Mouse (Mus musculus) forebrain, embryonic 11.5 days (tissue): Measurements from ENCODE around the gene Gas7. TPM values are rescaled to one million over a fixed set of nuclear protein-coding genes. Genes with fewer than 3 reads are reported as not detected.

Experiments used
- ATAC-seq: fragments of 200-750 bp; cut with Nextera tagmentation; replicated peaks from 2 replicates; pipeline ENCODE4 v1.8.0; 2017; ENCODE audit warnings: moderate TSS enrichment; ENCODE audit not compliant: low FRiP score
- DNase-seq: peaks from one replicate; pipeline ENCODE4 v3.0.0-alpha.2; 2017; ENCODE audit warnings: low spot score
- H3K27ac ChIP-seq: fragments of 300-500 bp; sonication (generic); 2 replicates; pipeline ENCODE4 v1.5.1; 2014; ENCODE audit warnings: low read depth, low read length
- H3K27me3 ChIP-seq: fragments of 300-500 bp; sonication (generic); 2 replicates; pipeline ENCODE4 v1.6.1; 2014; ENCODE audit warnings: mild to moderate bottlenecking, low read length, mixed read lengths; ENCODE audit not compliant: control insufficient read depth, insufficient read depth
- H3K36me3 ChIP-seq: fragments of 300-500 bp; sonication (generic); 2 replicates; pipeline ENCODE4 v1.6.1; 2014; ENCODE audit warnings: mild to moderate bottlenecking, low read length, moderate library complexity, mixed read lengths; ENCODE audit not compliant: control insufficient read depth, insufficient read depth
- H3K4me1 ChIP-seq: fragments of 300-500 bp; sonication (generic); replicated peaks from 2 replicates; pipeline ENCODE4 v1.6.1; 2014; ENCODE audit warnings: low read length, mixed read lengths; ENCODE audit not compliant: control insufficient read depth, insufficient read depth
- H3K4me2 ChIP-seq: fragments of 300-500 bp; sonication (generic); 2 replicates; pipeline ENCODE4 v1.6.1; 2014; ENCODE audit warnings: low read depth, mild to moderate bottlenecking, low read length, moderate library complexity, mixed read lengths; ENCODE audit not compliant: severe bottlenecking
- H3K4me3 ChIP-seq: fragments of 300-500 bp; sonication (generic); 2 replicates; pipeline ENCODE4 v1.5.1; 2014; ENCODE audit warnings: low read depth, low read length
- H3K9ac ChIP-seq: fragments of 300-500 bp; sonication (generic); 2 replicates; pipeline ENCODE4 v1.6.1; 2014; ENCODE audit warnings: low read length
- H3K9me3 ChIP-seq: fragments of 300-500 bp; sonication (generic); 2 replicates; pipeline ENCODE4 v1.6.1; 2016; ENCODE audit warnings: low read length, mixed read lengths; ENCODE audit not compliant: control insufficient read depth
- WGBS: fragments of 180-500 bp; shearing (Covaris S2); extraction: QIAGEN DNeasy Blood & Tissue Kit; methylation state at CpG from one replicate; pipeline ENCODE4 v1.1.7; 2014; 5-methylcytosine and 5-hydroxymethylcytosine counted together
- polyA plus RNA-seq: library from polyadenylated mRNA; unstranded; fragments of >200 nt; fragmentation: Nextera tagmentation; extraction: Ambion mirVana; gene quantifications from 2 replicates; pipeline ENCODE4 v1.2.1, GENCODE M21; 2014

Gas7 gene
- polyA plus RNA-seq, 1 experiment from 2014 or later: 3.4 TPM

GRCm38 (mm10) chr11:67549762-67550488, 94.7 kb downstream of the Gas7 start:
- H3K36me3 ChIP-seq: no peaks in the 10 kb centered on the region
- WGBS: 85% methylated on average over 13 of the region's 13 CpGs

GRCm38 (mm10) chr11:67552400-67552799, 97.2 kb downstream of the Gas7 start:
- WGBS: 89% methylated on average over 8 of the region's 8 CpGs

More at GRCm38 (mm10) chr11:67549762-67550488, 94.7 kb downstream of the Gas7 start:
- Histone ChIP-seq H3K9ac (no peak overlapping the region), H3K27me3 (no peaks in the 10 kb centered on the region), H3K27ac (no peak overlapping the region), H3K9me3 (no peaks in the 10 kb centered on the region), H3K4me1 (no peaks in the 10 kb centered on the region), H3K4me3 (no peak overlapping the region), H3K4me2 (no peak overlapping the region)
- DNase-seq: no peak
- no peak for ATAC-seq

GRCm38 (mm10) chr11:67554276-67554675, 99.0 kb downstream of the Gas7 start:
- Histone ChIP-seq H3K9ac (no peak overlapping the region), H3K4me2 (no peak overlapping the region), H3K9me3 (no peaks in the 10 kb centered on the region), H3K27me3 (no peaks in the 10 kb centered on the region), H3K4me1 (peaks cover 2% of the 10 kb centered on the region; the same call in 1 of the 2 replicates), H3K36me3 (no peaks in the 10 kb centered on the region), H3K4me3 (no peak overlapping the region), H3K27ac (no peak overlapping the region)
- WGBS: 92% methylated on average over 6 of the region's 6 CpGs
- no peak for ATAC-seq
- no peak for DNase-seq

More at GRCm38 (mm10) chr11:67552400-67552799, 97.2 kb downstream of the Gas7 start:
- H3K4me3 ChIP-seq: no peak overlapping the region
- H3K4me2 ChIP-seq: no peak overlapping the region
- no peak for DNase-seq
- ATAC-seq: no peak
- H3K27me3 ChIP-seq: no peaks in the 10 kb centered on the region
- H3K4me1 ChIP-seq: no peaks in the 10 kb centered on the region
- H3K9ac ChIP-seq: no peak overlapping the region
- no peaks in the 10 kb centered on the region for H3K9me3 ChIP-seq
- H3K27ac ChIP-seq: no peak overlapping the region
- H3K36me3 ChIP-seq: no peaks in the 10 kb centered on the region

- DNase-seq (no peak), ATAC-seq (no peak)
- H3K4me3 ChIP-seq: no peak overlapping the region
- peaks cover 2% of the 10 kb centered on the region; the same call in 1 of the 2 replicates for H3K4me1 ChIP-seq
- no peak overlapping the region for H3K9ac ChIP-seq
- H3K36me3 ChIP-seq: no peaks in the 10 kb centered on the region
- no peak overlapping the region for H3K4me2 ChIP-seq
- WGBS: 86% methylated on average over 3 of the region's 3 CpGs
- H3K27ac ChIP-seq: no peak overlapping the region
- no peaks in the 10 kb centered on the region for H3K27me3 ChIP-seq
- no peaks in the 10 kb centered on the region for H3K9me3 ChIP-seq
Observed at GRCm38 (mm10) chr11:67556360-67556759, 101.1 kb downstream of the Gas7 start.

- DNase-seq (no peak), ATAC-seq (no peak)
- H3K4me3 ChIP-seq: no peak overlapping the region
- H3K9me3 ChIP-seq: no peaks in the 10 kb centered on the region
- no peak overlapping the region for H3K9ac ChIP-seq
- H3K27ac ChIP-seq: no peak overlapping the region
- H3K27me3 ChIP-seq: no peaks in the 10 kb centered on the region
- H3K4me2 ChIP-seq: no peak overlapping the region
- WGBS: 50% methylated on average over 9 of the region's 9 CpGs
- peaks cover 2% of the 10 kb centered on the region; the same call in 1 of the 2 replicates for H3K4me1 ChIP-seq
- no peaks in the 10 kb centered on the region for H3K36me3 ChIP-seq
Observed at GRCm38 (mm10) chr11:67558772-67559448, 103.7 kb downstream of the Gas7 start.

GRCm38 (mm10) chr11:67559522-67559921, 104.3 kb downstream of the Gas7 start:
- Histone ChIP-seq H3K9me3 (no peaks in the 10 kb centered on the region), H3K4me1 (peaks cover 2% of the 10 kb centered on the region; the same call in 1 of the 2 replicates), H3K27ac (no peak overlapping the region), H3K4me2 (no peak overlapping the region), H3K4me3 (no peak overlapping the region), H3K27me3 (no peaks in the 10 kb centered on the region), H3K9ac (no peak overlapping the region), H3K36me3 (no peaks in the 10 kb centered on the region)
- WGBS: 87% methylated on average over 5 of the region's 5 CpGs
- ATAC-seq (no peak), DNase-seq (no peak)

- no peak overlapping the region for H3K4me3 ChIP-seq
- peaks cover 2% of the 10 kb centered on the region; the same call in 1 of the 2 replicates for H3K4me1 ChIP-seq
- no peaks in the 10 kb centered on the region for H3K27me3 ChIP-seq
- no peak for ATAC-seq
- DNase-seq: no peak
- no peak overlapping the region for H3K27ac ChIP-seq
- no peaks in the 10 kb centered on the region for H3K36me3 ChIP-seq
- H3K9me3 ChIP-seq: no peaks in the 10 kb centered on the region
- H3K9ac ChIP-seq: no peak overlapping the region
- no peak overlapping the region for H3K4me2 ChIP-seq
- 62% methylated on average over 4 of the region's 4 CpGs for WGBS
Observed at GRCm38 (mm10) chr11:67561631-67562030, 106.4 kb downstream of the Gas7 start.

GRCm38 (mm10) chr11:67563141-67563540, 107.9 kb downstream of the Gas7 start:
- H3K27ac ChIP-seq: no peak overlapping the region
- H3K9ac ChIP-seq: no peak overlapping the region
- no peaks in the 10 kb centered on the region for H3K27me3 ChIP-seq
- peaks cover 2% of the 10 kb centered on the region; the same call in 1 of the 2 replicates for H3K4me1 ChIP-seq
- H3K4me2 ChIP-seq: no peak overlapping the region
- no peak for ATAC-seq
- DNase-seq: no peak
- no peaks in the 10 kb centered on the region for H3K9me3 ChIP-seq
- no peaks in the 10 kb centered on the region for H3K36me3 ChIP-seq
- no peak overlapping the region for H3K4me3 ChIP-seq
- WGBS: 58% methylated on average over 5 of the region's 5 CpGs
